Mouse (Mus musculus) fibroblast of lung, adult 2 months (primary cell): Measurements from ENCODE around the gene Ampd1.

Experiments
- DNase-seq: peaks from one replicate; pipeline ENCODE4 v3.0.0-alpha.2; 2011; ENCODE audit warnings: low read depth

Gene Ampd1

DNA sequence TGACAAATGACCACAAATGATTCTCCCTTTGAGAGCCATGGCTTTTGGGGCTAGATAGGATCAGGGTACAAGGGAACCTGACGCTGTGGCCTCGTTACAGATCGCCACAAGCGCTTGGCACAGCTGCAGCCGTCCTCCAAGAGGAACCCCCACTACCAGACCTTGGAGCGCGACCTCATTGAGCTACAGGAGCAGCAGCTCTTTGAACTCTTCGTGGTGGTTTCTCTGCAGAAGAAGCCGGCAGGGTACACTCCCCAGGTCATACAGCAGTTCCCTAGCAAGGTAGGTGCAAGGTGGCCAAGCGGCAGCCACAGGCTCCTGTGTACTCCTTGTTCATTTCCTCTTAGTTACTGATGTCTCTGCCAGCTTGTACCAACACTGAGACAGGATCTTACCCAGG, 75.1 kb downstream of the Ampd1 start:
- no peak for DNase-seq
